32 mouse cellular contexts compared by ENCODE assay signal in the genomic region with DNA sequence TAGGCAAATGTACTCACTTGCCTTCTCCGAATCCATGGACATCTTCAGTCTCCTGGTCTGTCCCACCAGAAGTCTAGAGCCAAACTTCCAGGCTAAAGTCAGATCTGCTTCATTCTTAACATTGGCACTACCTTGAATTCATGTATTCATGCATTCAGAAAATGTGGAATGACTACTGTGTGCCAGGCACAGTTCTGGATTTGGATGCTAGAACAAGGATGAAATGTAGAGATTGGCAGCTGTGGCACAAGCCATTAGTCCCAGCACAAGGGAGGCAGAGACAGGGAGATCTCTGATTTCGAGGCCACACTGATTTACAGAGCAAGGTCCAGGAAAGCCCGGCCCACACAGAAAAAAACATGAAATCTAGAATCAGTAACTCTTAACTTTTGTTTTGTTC.
"Had no signal": no experiment of that assay in that cellular context is flagged by ENCODE, and none has a peak within 500 bp of the region (broad histone marks: within the 10 kb centered on the region; RNA-seq: fewer than 3 reads in every experiment).

No protein-coding gene starts in this region.

- H3K4me3 ChIP-seq: limb, embryonic 10.5 days; limb, embryonic 12.5 days; limb, embryonic 13.5 days; limb, embryonic 15.5 days; liver, embryonic 12.5 days; liver, embryonic 13.5 days; liver, embryonic 15.5 days; lung, embryonic 15.5 days; megakaryocyte, embryonic 14.5 days; midbrain, embryonic 10.5 days; midbrain, embryonic 12.5 days; midbrain, embryonic 13.5 days; midbrain, embryonic 15.5 days; myocyte; neural tube, embryonic 12.5 days had no signal

- H3K9me3 ChIP-seq: limb, embryonic 10.5 days; limb, embryonic 12.5 days; limb, embryonic 13.5 days; limb, embryonic 15.5 days; liver, embryonic 12.5 days; liver, embryonic 13.5 days; liver, embryonic 15.5 days; lung, embryonic 15.5 days; megakaryocyte, embryonic 14.5 days; midbrain, embryonic 10.5 days; midbrain, embryonic 12.5 days; midbrain, embryonic 13.5 days; midbrain, embryonic 15.5 days; neural tube, embryonic 12.5 days had no signal

- H3K27me3 ChIP-seq: limb, embryonic 12.5 days; limb, embryonic 13.5 days; limb, embryonic 15.5 days; liver, embryonic 12.5 days; liver, embryonic 13.5 days; liver, embryonic 15.5 days; lung, embryonic 15.5 days; midbrain, embryonic 12.5 days; midbrain, embryonic 13.5 days; midbrain, embryonic 15.5 days; neural tube, embryonic 12.5 days had no signal

- ATAC-seq: liver, embryonic 12.5 days; liver, postnatal 0 days; lung, postnatal 0 days; midbrain, embryonic 15.5 days; midbrain, embryonic 16.5 days had no signal

- H3K36me3 ChIP-seq: liver, embryonic 12.5 days; liver, embryonic 13.5 days; liver, embryonic 15.5 days; lung, embryonic 15.5 days; midbrain, embryonic 15.5 days had no signal

- DNase-seq: left cerebral cortex, postnatal 4 days; liver; liver, embryonic 13.5 days; liver, postnatal 0 days; lung, adult 18-20 months; lung, adult 2 months; lung, embryonic 14.5 days; lung, postnatal 10 days; lung, postnatal 14 days; lung, postnatal 36 days; lung, postnatal 4 days; midbrain, embryonic 14.5 days had no signal

- H3K27ac ChIP-seq: limb, embryonic 10.5 days; limb, embryonic 12.5 days; limb, embryonic 13.5 days; limb, embryonic 15.5 days; liver, embryonic 12.5 days; liver, embryonic 13.5 days; liver, embryonic 14.5 days; liver, embryonic 15.5 days; lung, embryonic 15.5 days; macrophage; midbrain, embryonic 10.5 days; midbrain, embryonic 12.5 days; midbrain, embryonic 13.5 days; midbrain, embryonic 15.5 days; neural tube, embryonic 12.5 days had no signal

- H3K4me2 ChIP-seq: limb, embryonic 12.5 days; limb, embryonic 13.5 days; limb, embryonic 15.5 days; liver, embryonic 11.5 days; liver, embryonic 12.5 days; liver, embryonic 13.5 days; liver, embryonic 15.5 days; lung, embryonic 14.5 days; lung, embryonic 15.5 days; midbrain, embryonic 11.5 days; midbrain, embryonic 12.5 days; midbrain, embryonic 13.5 days; midbrain, embryonic 15.5 days; neural tube, embryonic 12.5 days had no signal

- H3K4me1 ChIP-seq: limb, embryonic 15.5 days; liver, embryonic 12.5 days; liver, embryonic 13.5 days; liver, embryonic 15.5 days; lung, embryonic 15.5 days; megakaryocyte, embryonic 14.5 days had no signal

- H3K9ac ChIP-seq: limb, embryonic 12.5 days; limb, embryonic 13.5 days; limb, embryonic 15.5 days; liver, embryonic 12.5 days; liver, embryonic 13.5 days; liver, embryonic 14.5 days; liver, embryonic 15.5 days; liver, postnatal 0 days; lung, embryonic 14.5 days; lung, embryonic 15.5 days; midbrain, embryonic 12.5 days; midbrain, embryonic 13.5 days; midbrain, embryonic 15.5 days; neural tube, embryonic 12.5 days had no signal
